Mouse (Mus musculus): ENCODE data around the gene Ascl4.

GRCm38 (mm10) chr10:85927676-85928445, at the start of gene Ascl4:
- TF ChIP-seq ZC3H11A (IDR thresholded peaks at IDR 0.05; ENCODE audit: borderline replicate concordance, low read depth, low read length) (no peak), MAFK (IDR thresholded peaks at IDR 0.05; ENCODE audit: insufficient read depth, low read depth, low read length) (no peak), ZNF384 (IDR thresholded peaks at IDR 0.05; ENCODE audit: low read depth, low read length) (no peak), CHD2 (IDR thresholded peaks at IDR 0.05; ENCODE audit: low read depth, low read length) (no peak)

Data from ES-E14 (cell line).